Mouse (Mus musculus) forebrain, embryonic 12.5 days (tissue): ENCODE data around the gene Kdf1. TPM values are rescaled to one million over a fixed set of nuclear protein-coding genes. Genes with fewer than 3 reads are reported as not detected.

Experiments used
- ATAC-seq: fragments of 200-750 bp; cut with Nextera tagmentation; 2 replicates; pipeline ENCODE4 v1.8.0; 2017; ENCODE audit warnings: moderate TSS enrichment; ENCODE audit not compliant: low FRiP score
- H3K27ac ChIP-seq: fragments of 300-500 bp; sonication (generic); 2 replicates; pipeline ENCODE4 v1.5.1; 2016; ENCODE audit warnings: mild to moderate bottlenecking
- H3K27me3 ChIP-seq: fragments of 300-500 bp; sonication (generic); 2 replicates; pipeline ENCODE4 v1.6.1; 2016; ENCODE audit warnings: mild to moderate bottlenecking
- H3K36me3 ChIP-seq: fragments of 300-500 bp; sonication (generic); replicated peaks from 2 replicates; pipeline ENCODE4 v1.6.1; 2016; ENCODE audit warnings: mild to moderate bottlenecking
- H3K4me1 ChIP-seq: fragments of 300-500 bp; sonication (generic); 2 replicates; pipeline ENCODE4 v1.6.1; 2016
- H3K4me2 ChIP-seq: fragments of 300-500 bp; sonication (generic); 2 replicates; pipeline ENCODE4 v1.6.1; 2016; ENCODE audit warnings: mild to moderate bottlenecking, moderate library complexity
- H3K4me3 ChIP-seq: fragments of 300-500 bp; sonication (generic); replicated peaks from 2 replicates; pipeline ENCODE4 v1.5.1; 2016; ENCODE audit warnings: mild to moderate bottlenecking
- H3K9ac ChIP-seq: fragments of 300-500 bp; sonication (generic); 2 replicates; pipeline ENCODE4 v1.6.1; 2016; ENCODE audit warnings: mild to moderate bottlenecking
- H3K9me3 ChIP-seq: fragments of 300-500 bp; sonication (generic); 2 replicates; pipeline ENCODE4 v1.6.1; 2016
- WGBS: fragments of 180-500 bp; shearing (Covaris S2); methylation state at CpG from one replicate; pipeline ENCODE4 v1.1.7; 2016; 5-methylcytosine and 5-hydroxymethylcytosine counted together
- microRNA-seq: library from miRNA; unstranded; fragments of <30 nt; microRNA quantifications from one replicate; pipeline ENCODE4, GENCODE M21; 2017
- polyA plus RNA-seq: library from polyadenylated mRNA; unstranded; fragments of >200 nt; fragmentation: Nextera tagmentation; extraction: Ambion mirVana; gene quantifications from 2 replicates; pipeline ENCODE4 v1.2.1, GENCODE M21; 2016

Gene Kdf1
- polyA plus RNA-seq, 1 experiment from 2014 or later, result 1.4 TPM

DNA sequence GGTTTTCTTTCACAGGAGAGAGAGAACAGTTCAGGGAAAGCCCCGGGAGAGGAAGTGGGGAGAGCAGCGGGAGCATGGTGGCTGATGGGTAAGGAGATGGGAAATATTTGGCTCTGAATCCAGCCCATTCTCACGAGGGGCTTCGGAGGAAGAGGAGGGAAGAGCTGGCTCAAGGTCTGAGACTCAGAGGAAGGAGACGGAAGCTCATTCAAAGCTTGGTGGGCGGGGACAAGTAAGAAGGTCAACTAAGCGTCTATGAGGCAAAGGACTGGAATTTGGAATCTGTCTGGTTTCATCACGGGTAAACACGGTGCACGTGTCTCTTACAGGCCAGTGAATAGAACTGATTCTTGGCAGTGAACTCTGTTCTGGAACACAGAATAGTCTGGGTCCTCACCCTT is 51.3 kb downstream of the Kdf1 start:
- Histone ChIP-seq H3K27ac (no peak overlapping the region), H3K9me3 (no peaks in the 10 kb centered on the region), H3K4me3 (no peak overlapping the region), H3K9ac (no peak overlapping the region), H3K4me1 (peaks cover 6% of the 10 kb centered on the region), H3K27me3 (no peaks in the 10 kb centered on the region), H3K4me2 (no peak overlapping the region), H3K36me3 (no peaks in the 10 kb centered on the region)
- no peak for ATAC-seq
- WGBS, result 65% methylated on average over 10 of the region's 10 CpGs

- ATAC-seq, result peak; percentile 96
- Histone ChIP-seq H3K4me3 (peak within 1 kb of the TSS; percentile 99), H3K27me3 (no peaks in the 10 kb centered on the region), H3K36me3 (peaks cover 12% of the 10 kb centered on the region), H3K9ac (peak within 1 kb of the TSS; percentile 90), H3K9me3 (no peaks in the 10 kb centered on the region), H3K4me2 (peak within 1 kb of the TSS; percentile 93), H3K4me1 (peaks cover 16% of the 10 kb centered on the region), H3K27ac (peak within 1 kb of the TSS; percentile 93)
- 8% methylated on average over 44 of the region's 44 CpGs for WGBS
These were observed 55.5 kb downstream of the Kdf1 start, which contains the start of gene Gpatch3 for GRCm38 (mm10) chr4:133574070-133574842. Gene Gpatch3 (plus strand): TSS chr4:133574745.

GRCm38 (mm10) chr4:133574843-133575202 is 56.1 kb downstream of the Kdf1 start:
- no peaks in the 10 kb centered on the region for H3K9me3 ChIP-seq
- H3K4me3 ChIP-seq, result peak overlapping the region; percentile 99
- peaks cover 18% of the 10 kb centered on the region for H3K36me3 ChIP-seq
- ATAC-seq, result no peak; the same call in 1 of the 2 replicates
- H3K27me3 ChIP-seq, result no peaks in the 10 kb centered on the region
- H3K4me2 ChIP-seq, result peak overlapping the region; percentile 93
- peaks cover 16% of the 10 kb centered on the region for H3K4me1 ChIP-seq
- peak overlapping the region; percentile 90 for H3K9ac ChIP-seq
- peak overlapping the region; percentile 93 for H3K27ac ChIP-seq
- under 1% methylated on average over 41 of the region's 41 CpGs for WGBS

DNA sequence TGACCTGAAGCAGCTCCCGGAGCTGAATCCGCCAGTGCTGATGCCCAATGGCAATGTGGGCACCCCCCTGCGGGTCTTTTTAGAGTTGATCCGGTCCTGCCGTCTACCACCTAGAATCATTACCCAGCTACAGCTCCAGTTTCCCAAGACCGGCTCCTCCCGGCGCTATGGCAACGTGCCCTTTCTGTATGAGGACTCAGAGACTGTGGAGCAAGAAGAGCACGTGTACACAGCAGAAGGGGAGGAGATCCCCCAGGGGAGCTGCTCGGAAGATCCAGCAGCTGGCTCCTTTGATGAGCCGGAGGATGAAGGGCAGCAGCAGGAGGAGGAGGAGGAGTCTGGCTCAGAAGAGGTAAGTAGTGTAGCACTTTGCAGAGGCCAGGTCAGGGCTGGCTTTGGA is 59.2 kb downstream of the Kdf1 start:
- H3K9me3 ChIP-seq, result no peaks in the 10 kb centered on the region
- H3K4me2 ChIP-seq, result no peak overlapping the region
- peaks cover 43% of the 10 kb centered on the region for H3K36me3 ChIP-seq
- H3K27me3 ChIP-seq, result no peaks in the 10 kb centered on the region
- no peak overlapping the region for H3K27ac ChIP-seq
- H3K4me3 ChIP-seq, result no peak overlapping the region
- H3K4me1 ChIP-seq, result peaks cover 16% of the 10 kb centered on the region
- H3K9ac ChIP-seq, result no peak overlapping the region
- 80% methylated on average over 12 of the region's 12 CpGs for WGBS
- no peak for ATAC-seq

Small RNA genes lying within 50 kb of the gene (microRNA-seq; reads per million reads assigned to microRNA genes)
- not detected for gene Gm23158

Other genes starting within 250 kb of the Kdf1 start
- gene Tmem222, start 241.2 kb upstream of the Kdf1 start, polyA plus RNA-seq, result 70.9 and 74.3 TPM in 2 replicates
- gene Wdtc1, start 165.5 kb upstream of the Kdf1 start, polyA plus RNA-seq, result 21.1 and 22.9 TPM in 2 replicates
- 7.2 and 8.3 TPM in 2 replicates for gene Slc9a1, start 149.3 kb upstream of the Kdf1 start, polyA plus RNA-seq
- 0.24 and 0.50 TPM in 2 replicates for gene Tent5b, start 38.8 kb upstream of the Kdf1 start, polyA plus RNA-seq
- gene Trnp1, start 20.4 kb upstream of the Kdf1 start, polyA plus RNA-seq, result 0.97 and 2.2 TPM in 2 replicates
- gene Nudc, start 27.0 kb downstream of the Kdf1 start, polyA plus RNA-seq, result 393 and 406 TPM in 2 replicates
- not detected in 2 replicates for gene Nr0b2, start 34.4 kb downstream of the Kdf1 start, polyA plus RNA-seq
- gene Gpatch3, start 55.8 kb downstream of the Kdf1 start, polyA plus RNA-seq, result 8.7 and 9.8 TPM in 2 replicates
- 26.0 and 26.6 TPM in 2 replicates for gene Gpn2, start 65.4 kb downstream of the Kdf1 start, polyA plus RNA-seq
- 3.9 and 6.8 TPM in 2 replicates for gene Sfn, start 83.2 kb downstream of the Kdf1 start, polyA plus RNA-seq
- 2.8 and 4.6 TPM in 2 replicates for gene Zdhhc18, start 131.2 kb downstream of the Kdf1 start, polyA plus RNA-seq
- 17.3 and 18.0 TPM in 2 replicates for gene Pigv, start 153.7 kb downstream of the Kdf1 start, polyA plus RNA-seq
- gene Arid1a, start 237.8 kb downstream of the Kdf1 start, polyA plus RNA-seq, result 50.4 and 51.5 TPM in 2 replicates